Mouse (Mus musculus) thymus, postnatal 0 days (tissue): Measurements from ENCODE around the gene Pspc1. TPM values are rescaled to one million over a fixed set of nuclear protein-coding genes. Genes with fewer than 3 reads are reported as not detected.
"Not testable (repeated sequence)": the region's sequence is repeated elsewhere in the genome, so short reads cannot be mapped to it uniquely, and the experiment has no call there.

ENCODE experiments used
- DNase-seq: peaks from one replicate; pipeline ENCODE4 v3.0.0-alpha.2; 2015; ENCODE audit warnings: low spot score
- polyA plus RNA-seq: library from polyadenylated mRNA; unstranded; fragments of >200 nt; fragmentation: Nextera tagmentation; extraction: Ambion mirVana; gene quantifications from 2 replicates; pipeline ENCODE4 v1.2.1, GENCODE M21; 2015

The Pspc1 gene
- 29.1 and 32.9 TPM in 2 replicates for polyA plus RNA-seq

DNA sequence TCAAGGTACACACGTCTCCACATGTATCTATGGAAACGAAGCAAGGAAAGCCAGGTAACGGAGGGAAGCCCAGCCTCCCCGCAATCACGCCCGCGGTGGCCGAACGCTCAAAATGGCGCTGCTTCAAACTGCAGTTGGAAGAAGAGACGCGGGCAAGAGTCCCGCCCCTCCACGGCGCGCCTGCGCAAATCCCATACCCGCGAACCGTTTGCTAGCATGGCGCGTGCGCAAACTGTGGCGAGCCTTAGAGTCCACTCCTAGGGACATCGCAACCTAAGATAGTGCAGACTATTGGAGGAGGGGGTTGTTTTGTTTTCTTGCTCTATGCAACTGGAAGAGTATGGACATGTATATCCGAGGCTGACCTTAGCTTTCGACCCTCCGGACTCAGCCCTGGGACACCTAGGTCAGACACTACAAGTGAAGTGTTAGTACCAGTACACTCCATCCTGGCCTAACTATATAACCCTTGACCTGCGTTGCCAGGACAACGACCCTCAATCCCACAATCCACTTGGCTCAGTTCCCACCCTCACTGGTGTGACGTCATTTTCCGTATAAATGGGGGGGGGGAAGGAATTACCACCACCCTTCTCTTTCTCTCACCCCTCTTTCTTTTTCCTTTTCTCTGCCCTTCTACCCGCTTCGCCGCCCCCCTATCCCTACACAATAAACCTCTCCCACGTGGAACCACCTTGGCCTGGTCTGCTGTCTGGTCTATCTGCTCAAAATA is at the start of gene Pspc1:
TSS of gene Pspc1 (minus strand) at position 117 of the 733 bp plus-strand sequence.
- DNase-seq = peak; percentile 95

DNA sequence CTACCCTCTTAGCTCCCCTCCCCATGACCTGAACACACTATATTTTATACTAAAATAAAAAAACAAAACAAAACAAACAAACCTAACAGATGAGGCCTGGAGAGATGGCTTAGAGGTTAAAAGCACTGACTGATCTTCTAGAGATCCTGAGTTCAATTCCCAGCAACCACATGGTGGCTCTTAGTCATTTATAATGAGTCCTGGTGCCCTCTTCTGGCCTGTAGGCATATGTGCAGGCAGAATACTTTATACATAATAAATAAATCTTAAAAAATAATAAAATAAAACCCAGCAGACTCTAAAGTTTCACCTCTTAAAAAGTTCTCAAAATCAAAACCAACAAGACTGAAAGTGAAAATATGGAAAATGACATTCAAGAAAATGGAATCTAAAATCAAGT is 46.4 kb upstream of the Pspc1 start:
- no peak for DNase-seq

DNA sequence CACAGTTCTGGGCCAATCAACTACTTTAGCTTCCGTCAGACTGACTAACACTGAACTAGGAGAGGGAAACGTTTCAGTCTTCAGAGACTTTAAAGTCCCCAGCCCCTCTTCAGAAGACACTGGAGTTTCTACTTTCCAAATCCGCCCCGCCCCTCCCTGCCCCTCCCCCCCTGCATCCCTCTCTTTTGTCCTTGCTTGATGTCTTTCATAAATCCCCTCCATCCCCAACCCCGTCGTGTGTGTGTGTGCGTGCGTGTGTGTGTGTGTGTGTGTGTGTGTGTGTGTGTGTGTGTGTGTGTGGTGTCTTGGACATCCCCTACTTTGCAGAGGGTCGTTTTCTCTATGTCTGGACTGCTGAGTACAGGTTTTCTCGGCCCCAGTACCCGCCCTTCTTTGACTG is 39.5 kb upstream of the Pspc1 start:
- no peak for DNase-seq

DNA sequence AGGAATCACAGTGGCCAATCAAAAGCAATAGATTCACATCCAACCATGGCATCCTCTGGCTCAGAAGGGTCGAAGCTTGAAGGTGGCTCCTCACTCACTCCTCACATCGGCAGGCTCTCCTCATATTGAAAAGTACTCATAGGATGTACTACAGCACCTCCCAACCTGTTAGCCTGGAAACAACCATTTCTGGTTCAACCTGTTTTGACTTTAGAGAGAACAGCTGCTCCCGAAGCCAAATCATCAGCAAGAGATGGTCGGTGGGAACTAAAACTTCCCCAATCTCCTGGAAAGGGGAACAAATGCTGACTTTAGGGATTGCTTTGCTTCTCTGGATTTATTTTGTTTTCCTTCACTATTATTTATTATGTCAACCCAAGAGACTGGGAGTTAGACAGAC is 39.0 kb upstream of the Pspc1 start:
- DNase-seq = no peak

DNA sequence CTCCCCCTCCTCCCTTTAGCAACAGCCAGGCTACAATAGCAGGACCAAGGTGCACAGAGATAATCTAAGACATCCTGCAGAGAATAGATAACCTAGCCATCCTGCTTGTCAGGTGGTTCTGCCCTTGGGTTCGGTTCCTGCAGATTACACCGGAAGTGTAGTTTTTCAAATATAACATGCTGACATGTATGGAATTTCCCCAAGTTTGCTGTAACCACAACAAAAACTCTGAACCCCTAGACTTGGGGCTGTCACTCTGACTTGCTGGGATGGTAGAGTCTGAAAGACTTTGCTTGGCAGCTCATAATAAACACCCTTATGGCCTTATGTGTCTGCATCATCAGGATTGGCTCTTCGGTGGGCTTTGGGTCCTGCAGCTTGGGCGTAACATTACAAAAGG is 38.4 kb upstream of the Pspc1 start:
- no peak for DNase-seq

DNA sequence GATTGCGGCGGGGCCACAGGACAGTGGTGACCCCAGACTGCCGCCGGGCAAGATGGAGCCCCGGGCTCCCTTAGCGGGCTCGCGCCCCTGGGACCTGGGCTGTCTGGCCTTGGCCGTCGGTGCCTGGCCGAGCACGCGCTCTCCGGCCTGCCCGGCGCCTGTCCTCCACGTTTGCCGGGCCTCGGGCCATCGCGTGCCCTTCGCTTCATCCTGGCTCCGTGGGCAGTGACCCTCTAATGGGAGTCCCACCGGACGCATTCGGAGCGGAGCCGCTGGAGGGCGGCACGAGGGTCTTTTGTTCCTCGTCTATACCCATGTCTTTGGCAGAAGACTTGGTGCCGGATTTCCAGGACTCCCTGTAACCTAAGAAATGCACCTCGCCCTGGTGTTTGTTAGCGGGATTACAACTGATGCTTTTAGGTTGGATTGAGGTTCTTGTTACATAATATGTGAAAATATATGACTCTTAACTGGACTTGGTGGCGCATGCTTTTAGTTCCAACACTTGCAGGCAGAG is 34.5 kb upstream of the Pspc1 start:
- DNase-seq = peak; percentile 86

DNA sequence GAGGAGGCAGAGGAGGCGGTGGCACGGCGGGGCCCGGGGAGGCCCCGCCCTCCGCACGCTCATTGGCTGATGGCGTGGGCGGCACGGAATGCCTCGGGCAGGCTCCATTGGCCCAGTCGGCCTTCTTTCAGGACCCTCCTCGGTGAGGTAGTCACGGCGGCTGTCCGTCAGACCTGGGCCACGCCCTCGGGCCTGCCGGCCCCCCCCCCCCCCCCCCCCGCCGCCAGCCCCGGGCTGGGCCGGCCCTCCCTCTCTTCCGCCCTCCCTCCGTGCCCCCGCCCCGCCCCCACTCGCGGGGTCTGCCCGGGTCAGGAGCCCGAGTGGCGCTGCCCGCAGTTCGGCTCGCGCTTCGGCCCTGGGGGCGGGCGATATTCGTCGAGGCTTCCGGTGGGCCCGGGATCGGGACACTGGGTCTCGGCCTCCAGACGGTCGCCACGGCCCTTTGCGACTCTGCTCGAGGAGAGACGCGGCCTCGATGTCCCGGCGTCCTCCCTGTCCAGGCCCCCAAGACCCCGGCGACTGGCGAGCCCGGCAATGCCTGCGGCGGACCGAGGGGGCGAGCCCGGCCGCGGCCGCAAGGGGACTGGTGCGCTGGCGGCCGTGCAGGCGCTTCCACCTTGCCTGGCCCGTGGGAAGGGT is 33.7 kb upstream of the Pspc1 start, which contains the start of gene Zmym5:
TSS of gene Zmym5 (minus strand) at position 16 of the 639 bp plus-strand sequence.
- DNase-seq = peak; percentile 75

DNA sequence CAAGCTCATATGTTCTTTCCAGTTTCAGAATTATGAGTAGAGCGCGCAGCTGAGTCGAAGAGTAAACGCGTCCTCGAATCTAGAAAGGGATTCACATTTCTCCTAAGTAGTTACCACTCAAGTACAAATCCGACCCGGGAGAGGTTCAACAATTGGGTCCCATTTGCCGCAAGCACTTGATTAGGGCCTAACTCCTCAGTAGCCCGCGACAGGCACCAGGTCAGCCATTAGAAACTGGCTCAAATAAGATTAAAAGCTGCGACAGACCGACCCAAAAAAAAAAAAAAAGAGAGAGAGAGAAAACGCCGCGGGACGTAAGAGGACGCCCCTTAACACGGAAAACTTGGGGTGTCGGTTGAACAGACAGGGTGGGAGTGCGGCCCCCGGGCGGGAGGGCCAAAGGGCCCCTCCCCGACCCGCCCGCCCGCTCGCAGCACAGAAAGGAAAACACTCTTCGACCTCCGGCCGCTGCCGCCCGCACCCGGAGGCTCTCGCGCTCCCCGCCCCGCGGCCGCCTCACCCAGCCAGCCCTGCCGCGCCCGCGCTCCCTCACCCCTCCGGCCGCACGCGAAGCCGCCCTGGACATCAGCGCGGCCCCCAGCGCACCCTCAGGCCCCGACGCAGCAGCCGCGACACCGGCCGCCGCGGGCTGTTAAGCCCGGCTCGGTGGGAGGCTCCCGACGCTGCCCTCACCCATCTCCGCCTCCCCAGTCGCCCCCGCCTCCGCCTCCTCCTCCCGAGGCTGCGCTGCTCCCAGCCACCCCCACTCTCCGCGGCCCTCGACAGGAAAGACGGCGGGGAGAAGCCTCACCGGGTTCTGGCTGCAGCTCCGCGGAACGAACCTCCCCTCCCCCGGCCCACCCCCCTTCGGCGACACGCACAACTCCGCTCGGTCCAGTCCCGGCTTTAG is 32.9 kb upstream of the Pspc1 start:
- DNase-seq = peak; percentile 27

DNA sequence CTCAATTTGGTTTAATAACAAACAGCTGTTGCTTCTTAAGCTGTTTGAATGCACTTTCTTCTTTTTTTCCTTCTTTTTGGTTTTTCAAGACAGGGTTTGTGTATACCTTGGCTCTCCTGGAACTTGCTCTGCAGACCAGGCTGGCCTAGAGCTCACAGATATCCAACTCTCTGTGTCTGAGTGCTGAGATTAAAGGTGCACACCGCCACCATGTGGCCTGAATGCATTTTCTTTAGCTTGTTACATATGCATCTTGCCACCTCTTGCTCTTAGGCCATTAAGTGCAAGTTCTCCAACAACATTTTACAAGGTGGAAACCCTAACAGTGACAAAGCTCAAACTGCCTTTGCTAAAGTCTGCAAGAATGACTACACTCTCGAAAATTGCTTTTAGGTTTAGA is 15.1 kb upstream of the Pspc1 start:
- peak; percentile 75 for DNase-seq

DNA sequence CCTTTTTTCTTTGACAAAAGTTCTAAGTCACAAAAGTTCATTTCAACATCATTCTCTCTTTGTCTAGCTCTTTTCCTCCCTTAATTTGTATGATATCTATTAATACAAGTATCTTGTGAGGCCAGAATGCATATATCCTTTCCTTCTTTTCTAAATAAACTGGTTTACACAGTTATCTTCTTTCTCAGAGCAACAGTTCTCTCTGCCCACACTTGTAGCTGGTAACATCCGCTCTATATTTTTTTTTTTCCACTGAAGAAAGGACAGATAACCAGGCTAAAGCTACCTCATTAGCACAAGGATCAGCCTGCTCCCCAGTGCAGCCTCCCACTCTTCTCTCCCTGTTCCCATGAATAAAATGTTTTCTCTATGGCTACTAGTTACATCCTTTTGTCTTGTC is 6.5 kb upstream of the Pspc1 start:
- DNase-seq = no peak

DNA sequence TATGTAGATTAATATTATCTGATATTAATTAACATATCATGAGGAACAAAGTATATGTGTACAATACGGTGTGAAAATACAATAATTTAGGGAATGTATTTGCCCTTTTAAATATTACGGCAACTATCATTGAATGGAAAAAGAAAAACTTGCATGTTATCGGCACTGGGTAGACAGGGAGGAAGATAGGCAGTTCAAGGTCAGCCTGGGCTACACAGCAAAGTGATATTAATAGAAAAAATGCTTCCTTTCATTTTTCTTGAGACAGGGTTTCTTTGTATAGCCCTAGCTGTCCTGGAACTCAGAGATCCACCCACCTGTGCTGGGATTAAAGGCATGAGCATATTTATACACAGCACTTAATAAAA is 801 bp upstream of the Pspc1 start:
- no peak for DNase-seq

DNA sequence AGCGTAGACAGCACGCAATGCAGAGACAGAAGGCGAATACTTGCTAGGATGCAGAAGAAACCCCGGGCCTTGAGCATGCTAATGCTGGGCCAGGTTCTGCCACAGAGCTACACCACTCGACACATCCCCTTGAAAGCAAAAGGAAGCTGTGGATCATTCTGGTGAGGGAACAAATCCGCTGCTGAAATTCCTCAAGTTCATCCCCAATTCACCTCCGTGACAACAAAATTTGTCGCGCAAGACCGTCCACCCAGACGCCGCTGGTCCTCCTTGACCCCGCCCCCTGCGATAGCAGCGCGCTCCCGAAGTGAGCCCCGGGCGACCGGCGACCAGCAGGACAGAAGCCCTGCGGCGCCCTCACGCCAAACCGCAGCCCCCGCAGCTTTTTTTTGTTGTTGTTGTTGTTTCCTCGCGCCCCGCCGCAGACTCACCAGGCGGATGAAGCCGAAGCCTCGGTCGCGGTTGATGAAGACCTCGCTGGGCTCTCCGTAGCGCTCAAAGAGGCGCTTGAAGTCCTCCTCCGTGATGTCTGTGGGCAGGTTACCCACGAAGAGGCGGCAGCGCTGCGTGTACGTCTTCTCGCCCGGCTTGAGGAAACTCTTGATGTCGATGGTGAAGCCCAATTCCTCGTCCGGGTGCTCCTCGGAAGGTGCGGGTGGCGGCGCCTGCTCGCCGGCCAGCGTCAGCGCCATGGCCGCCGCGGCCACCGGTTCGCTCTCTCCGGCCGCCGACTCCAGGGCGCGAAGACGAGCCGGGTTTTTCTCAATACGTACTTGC is 568 bp downstream of the Pspc1 start:
- DNase-seq = peak; percentile 38

DNA sequence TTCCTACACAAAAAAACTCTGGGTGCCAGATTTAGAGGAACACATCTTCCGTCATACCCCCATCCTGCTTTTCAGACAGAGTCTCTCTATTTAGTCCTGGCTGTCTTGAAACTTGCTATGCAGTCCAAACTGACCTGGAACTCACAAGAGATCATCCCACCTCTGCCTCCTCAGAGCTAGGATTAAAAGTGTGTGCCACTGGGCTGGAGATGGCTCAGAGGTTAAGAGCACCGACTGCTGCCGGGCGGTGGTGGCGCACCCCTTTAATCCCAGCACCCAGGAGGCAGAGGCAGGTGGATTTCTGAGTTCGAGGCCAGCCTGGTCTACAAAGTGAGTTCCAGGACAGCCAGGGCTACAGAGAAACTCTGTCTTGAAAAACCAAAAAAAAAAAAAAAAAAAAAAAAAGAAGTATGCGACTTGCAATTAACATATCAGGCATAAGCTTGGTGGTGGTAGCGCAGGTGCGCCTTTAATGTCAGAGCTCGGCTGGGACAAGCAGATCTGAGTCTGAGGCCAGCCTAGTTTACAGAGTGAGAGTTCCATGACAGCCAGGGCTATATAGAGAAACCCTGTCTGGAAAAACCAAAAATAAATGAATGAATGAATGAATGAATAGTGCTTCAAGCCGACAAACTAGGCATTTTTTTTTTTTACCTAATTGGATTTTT is 1.4 kb downstream of the Pspc1 start:
- DNase-seq = peak; percentile 54

DNA sequence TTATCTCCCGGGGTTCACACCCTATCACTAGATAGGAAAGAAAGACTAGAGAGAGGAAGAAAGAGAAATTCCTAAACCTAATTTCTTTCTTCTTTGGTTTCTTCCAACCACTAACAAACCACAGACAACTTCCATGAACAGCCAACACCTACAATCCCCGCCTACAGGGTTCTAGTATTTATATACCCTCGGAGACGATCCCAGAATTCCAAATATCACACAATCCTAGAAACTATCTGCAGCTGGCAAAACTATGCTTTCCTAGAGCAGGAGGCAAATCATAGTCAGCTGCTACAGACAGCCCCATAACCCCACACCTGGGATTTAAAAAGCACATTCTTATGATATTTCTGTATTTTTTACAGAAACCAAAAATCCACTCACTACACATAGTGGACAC is 2.7 kb downstream of the Pspc1 start:
- no peak for DNase-seq

DNA sequence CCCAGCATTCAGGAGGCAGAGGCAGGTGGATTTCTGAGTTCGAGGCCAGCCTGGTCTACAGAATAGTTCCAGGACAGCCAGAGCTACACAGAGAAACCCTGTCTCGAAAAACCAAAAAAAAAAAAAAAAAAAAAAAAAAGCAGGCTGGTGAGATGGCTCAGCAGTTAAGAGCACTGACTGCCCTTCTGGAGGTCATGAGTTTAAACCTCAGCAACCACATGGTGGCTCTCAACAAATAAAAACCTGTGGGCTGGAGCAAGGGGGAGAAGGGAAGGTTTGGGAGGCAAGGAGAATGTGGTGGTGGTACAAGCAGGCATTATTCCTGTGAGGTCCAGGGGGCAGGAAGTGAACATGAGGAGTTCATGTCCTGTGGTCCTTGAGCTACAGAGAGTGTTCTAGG is 11.7 kb downstream of the Pspc1 start:
- DNase-seq = not testable (repeated sequence)

DNA sequence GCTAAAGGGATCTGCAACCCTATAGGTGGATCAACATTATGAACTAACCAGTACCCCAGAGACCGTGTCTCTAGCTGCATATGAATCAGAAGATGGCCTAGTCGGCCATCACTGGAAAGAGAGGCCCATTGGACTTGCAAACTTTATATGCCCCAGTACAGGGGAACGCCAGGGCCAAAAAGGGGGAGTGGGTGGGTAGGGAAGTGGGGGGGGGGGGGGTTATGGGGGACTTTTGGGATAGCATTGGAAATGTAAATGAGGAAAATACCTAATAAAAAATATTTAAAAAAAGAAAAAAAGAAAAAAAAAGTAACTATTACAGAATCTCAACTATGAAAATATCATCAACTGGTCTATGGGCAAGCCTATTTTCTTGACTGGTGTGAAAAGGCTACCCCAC is 13.0 kb downstream of the Pspc1 start:
- not testable (repeated sequence) for DNase-seq

DNA sequence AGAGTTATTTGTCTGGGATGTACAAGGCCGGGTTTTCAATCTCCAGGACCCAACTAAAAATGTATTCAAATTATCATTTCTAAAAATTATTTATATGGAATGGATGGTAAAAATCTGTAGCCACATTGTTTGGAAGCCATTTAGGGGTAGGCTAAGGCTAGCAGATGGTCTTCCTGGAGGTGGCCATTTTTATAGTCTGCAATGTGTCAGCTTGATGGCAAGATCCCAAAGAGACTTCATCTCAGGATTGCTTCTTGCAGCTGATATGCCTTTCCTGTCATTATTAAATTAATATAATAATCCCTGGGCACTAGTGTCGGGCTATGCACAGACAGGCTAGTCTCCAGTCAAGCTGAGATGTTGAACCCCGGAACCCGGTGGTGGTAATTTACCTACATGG is 26.8 kb downstream of the Pspc1 start:
- DNase-seq = no peak

DNA sequence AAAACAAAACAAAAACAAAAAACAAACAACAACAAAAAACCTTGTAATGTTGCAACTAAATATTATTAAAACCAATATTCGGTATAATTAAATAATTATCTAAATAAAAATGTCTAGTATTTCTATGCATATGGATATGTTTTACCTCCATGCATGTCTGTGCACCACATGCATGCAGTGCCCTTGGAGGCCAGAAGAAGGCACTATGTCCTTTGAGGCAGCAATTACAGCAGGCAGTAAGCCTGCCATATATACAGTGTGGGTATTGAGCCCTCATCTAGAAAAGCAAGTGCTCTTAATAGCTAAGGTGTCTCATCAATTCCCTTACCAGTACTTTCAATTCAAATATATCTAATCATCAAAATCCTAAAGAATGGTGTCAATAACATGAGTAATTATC is 37.9 kb downstream of the Pspc1 start:
- DNase-seq = peak; percentile 15

DNA sequence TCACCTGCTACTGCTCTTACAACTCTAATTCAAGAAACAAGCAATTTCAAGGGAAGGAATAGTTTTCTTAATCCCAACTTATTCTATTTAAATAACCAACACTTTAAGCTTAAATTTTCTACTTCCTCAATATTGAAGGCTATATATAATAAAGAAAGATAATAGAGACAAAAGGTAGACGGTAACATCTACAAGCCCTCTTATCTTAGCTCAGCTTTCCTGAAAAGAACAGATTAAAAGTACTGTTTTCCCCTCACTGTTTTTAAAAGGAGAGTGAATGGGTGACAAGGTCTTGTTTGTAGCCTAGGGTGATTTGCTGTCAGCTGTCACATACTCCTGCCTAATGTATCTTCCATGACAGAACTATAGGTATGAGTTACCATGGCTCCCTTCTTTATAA is 51.6 kb downstream of the Pspc1 start:
- DNase-seq = no peak

DNA sequence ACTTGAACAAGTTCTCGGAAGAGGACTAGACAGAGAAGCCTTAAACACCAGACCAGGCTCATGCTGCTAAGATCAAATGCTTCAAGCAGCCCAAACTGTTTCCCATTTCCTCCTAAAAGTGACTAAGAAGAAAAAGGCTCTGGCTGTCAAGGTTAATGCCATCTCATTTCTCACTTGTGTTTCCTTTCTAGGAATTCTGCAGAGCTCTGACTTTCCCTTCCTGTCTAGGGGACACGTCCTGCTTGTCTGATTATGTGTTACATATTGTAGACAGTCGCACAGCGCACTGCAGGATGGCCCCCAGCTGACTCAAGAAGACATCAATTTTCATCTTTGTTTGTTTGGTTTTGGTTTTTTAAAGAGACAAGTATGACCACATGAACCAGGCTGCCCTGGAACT is 72.4 kb downstream of the Pspc1 start:
- DNase-seq = no peak
